Mouse (Mus musculus) bone marrow, adult 2 months (tissue): ENCODE measurements around the gene Cdr2l.

Source experiments
- CTCF ChIP-seq: fragments of 200-500 bp; IDR thresholded peaks from 2 replicates; pipeline ENCODE4 v1.5.1; 2011; ENCODE audit warnings: low read length, control low read depth; ENCODE audit not compliant: control insufficient read depth, insufficient read depth
- POLR2A ChIP-seq: fragments of 200-500 bp; IDR thresholded peaks from 2 replicates; pipeline ENCODE4 v1.6.1; 2011; ENCODE audit warnings: low read depth, mild to moderate bottlenecking, control low read depth, low read length, borderline replicate concordance; ENCODE audit not compliant: control insufficient read depth

DNA sequence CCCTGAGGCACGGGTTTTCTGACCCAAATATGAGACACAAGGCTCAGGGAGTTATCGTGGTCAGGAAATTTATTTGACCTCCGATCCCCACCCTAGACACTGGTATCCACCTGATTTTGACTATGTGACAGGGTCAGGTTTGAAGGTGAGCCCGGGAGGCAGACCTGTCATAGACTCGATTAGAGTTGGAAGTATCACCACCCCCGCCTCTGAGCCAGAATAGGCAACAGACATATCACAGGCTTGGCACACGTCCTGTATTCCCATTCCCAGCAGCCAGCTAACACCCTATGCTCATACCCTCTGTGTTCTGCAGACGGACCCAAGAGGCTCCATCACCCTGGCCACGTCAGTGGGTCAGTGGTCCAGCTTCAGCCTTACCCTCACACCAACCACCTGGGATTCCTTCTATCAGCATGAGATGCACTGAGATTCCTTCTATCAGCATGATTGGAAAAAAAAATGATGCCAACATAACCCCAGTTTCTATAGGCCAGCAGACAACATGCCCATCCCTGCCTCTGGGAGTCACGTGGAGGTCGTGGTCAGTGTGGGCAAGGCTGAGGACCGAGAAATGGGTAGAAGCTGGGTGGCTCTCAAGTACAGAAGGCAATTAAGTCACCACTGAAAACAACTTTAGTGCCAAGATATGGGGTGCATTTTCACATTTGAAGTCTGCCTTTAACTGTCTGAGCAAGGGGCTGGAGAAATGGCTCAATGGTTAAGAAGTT, 6.9 kb upstream of the Cdr2l start:
- TF ChIP-seq CTCF (no peak), POLR2A (no peak)
